Mouse (Mus musculus): ENCODE data around the gene Mpst. TPM values are rescaled to one million over a fixed set of nuclear protein-coding genes. Genes with fewer than 3 reads are reported as not detected.

Gene Mpst
- polyA plus RNA-seq, 1 experiment, result 136 TPM

DNA sequence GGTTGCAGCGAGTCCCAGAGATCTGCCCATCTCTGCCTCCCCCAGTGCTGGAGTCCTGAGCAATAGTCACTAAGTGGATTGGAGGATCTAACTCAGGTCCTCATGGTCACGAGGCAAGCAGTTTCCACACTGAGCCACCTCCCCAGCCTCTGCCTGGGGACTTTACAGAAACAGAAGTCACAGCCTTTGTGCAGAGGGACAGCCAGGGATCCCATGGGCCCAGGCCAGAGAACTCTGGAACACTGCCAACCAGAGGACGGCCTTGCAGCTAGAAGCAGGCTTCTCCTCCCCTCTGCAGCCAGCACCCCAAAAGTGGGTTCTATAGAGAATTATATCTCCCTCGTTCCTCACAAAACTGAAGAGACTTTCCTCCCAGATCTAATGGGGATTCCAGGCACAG, 4.3 kb upstream of the Mpst start:
- peaks cover 11% of the 10 kb centered on the region for H3K4me1 ChIP-seq (ENCODE audit: control insufficient read depth, insufficient read depth, low read length)
- TF ChIP-seq POLR2A (IDR thresholded peaks at IDR 0.05; ENCODE audit: borderline replicate concordance, extremely low read depth, low read depth, low read length) (no peak), CTCF (IDR thresholded peaks at IDR 0.05; ENCODE audit: insufficient read depth, low read length) (no peak)
- no peak overlapping the region for H3K4me3 ChIP-seq (replicated peaks; ENCODE audit: extremely low read depth, low read depth, low read length)
- WGBS, result 29% methylated on average over 4 of the region's 4 CpGs
- peak; percentile 59 for DNase-seq

GRCm38 (mm10) chr15:78402423-78402822, 3.8 kb upstream of the Mpst start:
- peak; percentile 80 for DNase-seq
- H3K4me3 ChIP-seq (replicated peaks; ENCODE audit: extremely low read depth, low read depth, low read length), result no peak overlapping the region
- peaks cover 14% of the 10 kb centered on the region for H3K4me1 ChIP-seq (ENCODE audit: control insufficient read depth, insufficient read depth, low read length)
- TF ChIP-seq CTCF (IDR thresholded peaks at IDR 0.05; ENCODE audit: insufficient read depth, low read length) (no peak), POLR2A (IDR thresholded peaks at IDR 0.05; ENCODE audit: borderline replicate concordance, extremely low read depth, low read depth, low read length) (peak; percentile 25; the same call in 1 of the 2 replicates)
- WGBS, result 50% methylated on average over 7 of the region's 7 CpGs

- Histone ChIP-seq H3K4me3 (replicated peaks; ENCODE audit: extremely low read depth, low read depth, low read length) (peak overlapping the region; percentile 25), H3K4me1 (ENCODE audit: control insufficient read depth, insufficient read depth, low read length) (peaks cover 14% of the 10 kb centered on the region)
- TF ChIP-seq POLR2A (IDR thresholded peaks at IDR 0.05; ENCODE audit: borderline replicate concordance, extremely low read depth, low read depth, low read length) (no peak), CTCF (IDR thresholded peaks at IDR 0.05; ENCODE audit: insufficient read depth, low read length) (no peak)
- WGBS, result 30% methylated on average over 3 of the region's 3 CpGs
- DNase-seq, result peak; percentile 45
These were observed 2.9 kb upstream of the Mpst start for GRCm38 (mm10) chr15:78403301-78403741.

GRCm38 (mm10) chr15:78403896-78404295, 2.3 kb upstream of the Mpst start:
- peak; percentile 43 for DNase-seq
- H3K4me3 ChIP-seq (replicated peaks; ENCODE audit: extremely low read depth, low read depth, low read length), result peak overlapping the region; percentile 25

DNA sequence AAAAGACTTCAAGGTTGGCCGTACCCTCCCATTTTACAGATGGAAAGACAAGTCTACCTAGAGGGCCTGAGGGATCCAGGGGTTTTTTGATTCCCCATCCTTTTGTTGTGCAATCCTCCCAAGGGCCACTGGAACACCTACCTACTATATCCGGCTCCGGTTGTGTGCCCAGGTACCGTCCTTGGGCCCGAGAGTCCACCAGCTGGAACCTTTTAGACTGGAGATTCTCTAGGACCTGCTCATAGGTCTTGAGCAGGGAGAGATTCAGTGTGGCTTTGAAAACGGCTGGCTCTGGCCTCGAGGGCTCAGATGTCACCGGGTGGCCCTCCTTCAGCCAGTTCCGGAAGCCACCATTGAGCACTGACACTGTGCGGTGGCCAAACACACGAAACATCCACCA, 1.1 kb upstream of the Mpst start:
- no peak for DNase-seq
- H3K4me3 ChIP-seq (replicated peaks; ENCODE audit: extremely low read depth, low read depth, low read length), result peak overlapping the region; percentile 94
- H3K4me1 ChIP-seq (ENCODE audit: control insufficient read depth, insufficient read depth, low read length), result peaks cover 14% of the 10 kb centered on the region
- 51% methylated on average over 11 of the region's 11 CpGs for WGBS
- TF ChIP-seq POLR2A (IDR thresholded peaks at IDR 0.05; ENCODE audit: borderline replicate concordance, extremely low read depth, low read depth, low read length), result no peak
- no peak for TF ChIP-seq CTCF (IDR thresholded peaks at IDR 0.05; ENCODE audit: insufficient read depth, low read length)

More at GRCm38 (mm10) chr15:78403896-78404295, 2.3 kb upstream of the Mpst start:
- no peak for TF ChIP-seq POLR2A (IDR thresholded peaks at IDR 0.05; ENCODE audit: borderline replicate concordance, extremely low read depth, low read depth, low read length)
- no peak for TF ChIP-seq CTCF (IDR thresholded peaks at IDR 0.05; ENCODE audit: insufficient read depth, low read length)
- WGBS, result 29% methylated on average over 1 of the region's 1 CpGs
- peaks cover 14% of the 10 kb centered on the region for H3K4me1 ChIP-seq (ENCODE audit: control insufficient read depth, insufficient read depth, low read length)

DNA sequence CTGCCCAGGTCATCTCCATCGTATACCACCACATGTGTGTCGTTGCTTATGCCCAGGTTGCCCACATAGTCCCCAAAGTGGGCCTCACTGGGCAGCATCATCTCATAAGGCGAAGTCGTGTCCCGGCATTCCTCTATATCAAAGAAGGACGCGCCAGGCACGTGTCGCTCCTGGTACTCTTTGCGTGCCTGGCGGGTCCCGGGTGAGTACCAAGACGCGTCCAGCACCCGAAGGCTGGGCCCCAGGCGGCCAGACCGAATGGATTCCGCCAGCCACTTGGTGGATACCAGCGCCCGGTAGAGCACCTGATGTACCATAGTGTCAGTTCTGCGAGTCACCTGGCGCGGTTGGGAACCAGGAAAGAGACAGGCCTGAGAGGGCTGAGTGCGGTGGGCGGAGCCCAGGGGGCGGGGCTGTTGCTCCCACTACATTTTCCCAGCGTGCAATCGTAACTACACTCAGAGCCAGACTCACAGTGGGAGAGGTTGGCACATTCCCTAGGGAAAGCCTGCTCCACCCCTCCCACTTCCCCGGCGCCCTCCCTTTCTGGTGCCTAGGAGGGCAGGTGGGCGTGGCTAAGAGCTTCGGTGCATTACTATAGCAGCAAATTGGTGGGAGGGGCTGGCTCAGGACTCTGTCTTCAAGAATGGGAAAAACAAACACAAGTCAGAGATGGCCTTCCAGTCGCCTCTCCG, 552 bp upstream of the Mpst start, which contains the start of gene Tst:
Gene Tst (minus strand): TSS at position 391 of the 695 bp plus-strand sequence.
- Histone ChIP-seq H3K4me3 (replicated peaks; ENCODE audit: extremely low read depth, low read depth, low read length) (peak within 1 kb of the TSS; percentile 94), H3K4me1 (ENCODE audit: control insufficient read depth, insufficient read depth, low read length) (peaks cover 12% of the 10 kb centered on the region)
- TF ChIP-seq POLR2A (IDR thresholded peaks at IDR 0.05; ENCODE audit: borderline replicate concordance, extremely low read depth, low read depth, low read length) (peak; percentile 55; the same call in 1 of the 2 replicates), CTCF (IDR thresholded peaks at IDR 0.05; ENCODE audit: insufficient read depth, low read length) (no peak)
- 1% methylated on average over 34 of the region's 34 CpGs for WGBS
- peak; percentile 94 for DNase-seq

- 62% methylated on average over 12 of the region's 12 CpGs for WGBS
- Histone ChIP-seq H3K4me3 (replicated peaks; ENCODE audit: extremely low read depth, low read depth, low read length) (no peak overlapping the region), H3K4me1 (ENCODE audit: control insufficient read depth, insufficient read depth, low read length) (peaks cover 5% of the 10 kb centered on the region)
- TF ChIP-seq POLR2A (IDR thresholded peaks at IDR 0.05; ENCODE audit: borderline replicate concordance, extremely low read depth, low read depth, low read length) (no peak), CTCF (IDR thresholded peaks at IDR 0.05; ENCODE audit: insufficient read depth, low read length) (no peak)
- DNase-seq, result no peak
These were observed 3.4 kb downstream of the Mpst start for GRCm38 (mm10) chr15:78409570-78410052.

GRCm38 (mm10) chr15:78413083-78413718, 7.0 kb downstream of the Mpst start:
- TF ChIP-seq CTCF (IDR thresholded peaks at IDR 0.05; ENCODE audit: insufficient read depth, low read length) (no peak), POLR2A (IDR thresholded peaks at IDR 0.05; ENCODE audit: borderline replicate concordance, extremely low read depth, low read depth, low read length) (no peak)
- no peak for DNase-seq
- H3K4me1 ChIP-seq (ENCODE audit: control insufficient read depth, insufficient read depth, low read length), result peaks cover 2% of the 10 kb centered on the region; the same call in 1 of the 2 replicates
- no peak overlapping the region for H3K4me3 ChIP-seq (replicated peaks; ENCODE audit: extremely low read depth, low read depth, low read length)
- 82% methylated on average over 14 of the region's 14 CpGs for WGBS

DNA sequence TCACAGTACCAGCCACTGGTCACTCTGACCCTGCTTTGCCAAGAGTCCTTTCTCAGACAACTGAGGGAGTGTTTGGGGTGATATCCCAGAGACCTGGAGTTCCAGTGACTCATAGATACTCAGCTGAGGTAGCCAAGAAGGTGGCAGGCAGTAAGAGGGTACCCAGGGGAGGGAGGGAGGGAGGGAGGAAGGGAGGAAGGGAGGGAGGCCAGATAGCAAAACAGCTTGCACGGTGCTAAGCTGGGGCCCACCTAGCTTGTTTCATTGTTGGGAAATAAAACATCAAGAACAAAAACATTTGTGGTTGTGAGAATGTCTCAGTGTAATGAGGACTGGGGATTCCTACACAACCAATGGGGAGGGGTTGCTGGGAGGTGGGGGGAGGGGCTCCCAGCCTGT, 7.5 kb downstream of the Mpst start:
- Histone ChIP-seq H3K4me3 (replicated peaks; ENCODE audit: extremely low read depth, low read depth, low read length) (no peak overlapping the region), H3K4me1 (ENCODE audit: control insufficient read depth, insufficient read depth, low read length) (peaks cover 2% of the 10 kb centered on the region; the same call in 1 of the 2 replicates)
- 63% methylated on average over 1 of the region's 1 CpGs for WGBS
- no peak for DNase-seq
- TF ChIP-seq CTCF (IDR thresholded peaks at IDR 0.05; ENCODE audit: insufficient read depth, low read length) (no peak), POLR2A (IDR thresholded peaks at IDR 0.05; ENCODE audit: borderline replicate concordance, extremely low read depth, low read depth, low read length) (no peak)

All from lung, adult 2 months (tissue).